Mouse (Mus musculus): ENCODE measurements around the gene Ccdc9b.

Gene Ccdc9b

DNA sequence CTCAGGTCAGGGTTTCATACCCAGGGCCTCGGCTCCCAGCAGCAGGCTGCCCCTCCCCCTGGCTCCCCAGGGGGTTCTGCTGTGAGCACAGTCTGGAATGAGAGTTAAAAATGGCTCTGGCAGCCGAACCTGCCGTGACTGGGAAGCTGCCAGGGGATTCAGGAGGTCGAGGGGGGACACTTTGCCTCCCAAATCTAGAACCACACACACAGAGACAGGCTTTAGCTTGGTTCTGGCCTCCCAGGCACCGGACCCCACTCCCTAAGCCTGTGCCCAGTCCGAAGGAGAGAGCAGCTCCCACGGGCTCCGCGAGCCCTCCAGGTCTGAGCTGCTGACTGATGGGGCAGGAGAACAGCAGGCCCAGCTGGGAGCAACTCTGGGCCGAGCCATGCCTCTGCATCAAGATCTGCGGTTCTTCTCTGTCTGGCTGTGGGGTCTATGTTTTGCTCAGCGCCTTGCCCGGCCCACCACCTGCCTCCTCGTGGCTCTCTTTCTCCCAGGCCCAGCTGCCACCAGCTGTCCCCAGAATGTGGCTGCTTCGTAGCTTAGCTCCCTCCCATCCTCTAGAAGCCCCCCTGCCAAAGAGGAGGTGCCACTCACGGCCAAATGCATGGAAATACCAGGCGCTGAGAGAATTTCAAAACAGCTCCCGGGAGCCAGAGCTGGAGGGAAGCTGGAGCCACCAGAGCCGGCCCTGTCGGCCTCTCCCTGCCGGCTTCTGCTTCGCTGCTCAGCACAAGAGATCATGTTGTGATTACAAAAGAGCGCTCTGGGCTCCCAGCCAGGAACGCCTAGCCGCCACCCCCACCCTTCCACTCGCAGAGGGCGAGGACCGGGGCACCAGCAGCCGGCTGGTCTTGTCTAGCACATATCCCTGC lies at the start of gene Ccdc9b:
Gene Ccdc9b, minus strand, starts transcription at position 756 of the 878 bp plus-strand sequence.
- DNase-seq (ENCODE audit: inconsistent ontology term) = peak; percentile 94

DNA sequence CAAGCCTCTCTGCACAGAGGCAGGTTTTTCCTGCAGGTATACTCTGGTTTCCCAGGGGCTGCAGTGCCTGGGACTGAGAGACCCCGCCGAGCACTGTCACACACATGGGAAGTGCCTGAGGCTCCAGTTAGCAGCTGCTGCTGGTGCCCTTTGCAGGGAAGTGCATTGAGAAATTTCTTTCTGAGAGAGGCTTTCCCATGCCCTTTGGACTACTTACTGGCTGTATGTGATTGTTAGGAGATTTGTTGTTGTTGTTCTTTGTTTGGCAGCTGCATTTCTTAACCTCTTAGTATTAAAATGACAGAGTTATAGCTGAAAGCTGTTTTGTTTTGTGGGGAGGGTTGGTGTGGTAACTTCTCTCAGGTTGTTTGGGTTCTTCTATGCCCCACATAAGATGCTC lies 48.4 kb upstream of the Ccdc9b start:
- DNase-seq (ENCODE audit: inconsistent ontology term) = no peak

DNA sequence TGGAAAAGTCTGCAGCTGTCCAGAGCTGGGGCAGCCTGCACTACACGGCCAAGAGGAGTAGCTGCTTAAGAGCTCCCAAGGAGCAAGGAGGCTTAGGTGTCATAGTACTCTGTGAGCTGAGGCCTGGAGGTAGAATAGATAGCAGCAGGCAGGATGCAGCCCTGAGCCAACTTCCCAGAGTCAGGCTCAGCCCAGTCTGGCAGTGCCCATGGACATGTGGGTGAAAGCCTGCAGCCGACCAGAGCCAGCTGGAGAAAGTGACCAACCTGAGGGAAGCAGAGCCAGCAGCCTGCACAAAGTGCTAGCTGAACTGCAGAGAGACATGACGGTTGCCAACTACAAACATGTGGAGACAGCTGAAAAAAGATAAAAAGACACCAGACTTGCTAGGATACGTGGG lies 44.4 kb upstream of the Ccdc9b start:
- DNase-seq (ENCODE audit: inconsistent ontology term) = no peak

DNA sequence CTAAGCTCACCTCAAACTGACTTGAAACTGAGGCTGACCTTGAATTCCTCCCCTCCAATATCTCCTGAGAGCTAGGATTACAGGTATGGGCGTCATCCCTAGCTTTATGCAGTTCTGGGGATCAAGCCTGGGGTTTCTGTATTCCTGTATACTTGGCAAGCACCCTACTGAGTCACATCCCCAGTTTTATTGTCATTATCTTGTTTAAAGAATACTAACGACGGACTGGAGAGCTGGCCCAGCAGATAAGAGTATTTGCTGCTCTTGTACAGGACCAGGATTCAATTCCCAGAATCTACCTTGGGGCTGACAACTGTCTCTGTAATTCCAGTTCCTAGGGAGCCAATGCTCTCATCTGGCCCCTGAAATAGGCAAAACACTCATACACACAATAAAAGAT lies 43.3 kb upstream of the Ccdc9b start:
- no peak for DNase-seq (ENCODE audit: inconsistent ontology term)

DNA sequence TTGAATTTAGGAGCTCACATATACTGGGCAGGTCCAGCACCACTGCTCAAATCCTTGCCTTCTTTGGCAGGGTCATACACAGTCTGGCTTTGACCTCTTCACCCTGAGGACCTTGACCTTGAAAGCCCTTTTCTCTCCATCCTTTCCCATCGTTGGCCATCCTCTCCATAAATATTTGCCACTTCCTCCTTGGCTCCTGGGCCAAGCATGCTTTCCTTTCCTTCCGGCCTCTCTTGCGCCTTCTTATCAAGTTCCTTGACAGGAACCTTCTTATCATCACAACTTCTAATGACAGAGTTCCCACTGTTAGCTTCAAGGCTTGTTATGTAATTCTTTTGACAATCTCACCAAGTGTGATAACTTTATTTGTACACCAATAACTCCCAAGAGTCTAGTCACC lies 42.7 kb upstream of the Ccdc9b start:
- DNase-seq (ENCODE audit: inconsistent ontology term) = no peak

DNA sequence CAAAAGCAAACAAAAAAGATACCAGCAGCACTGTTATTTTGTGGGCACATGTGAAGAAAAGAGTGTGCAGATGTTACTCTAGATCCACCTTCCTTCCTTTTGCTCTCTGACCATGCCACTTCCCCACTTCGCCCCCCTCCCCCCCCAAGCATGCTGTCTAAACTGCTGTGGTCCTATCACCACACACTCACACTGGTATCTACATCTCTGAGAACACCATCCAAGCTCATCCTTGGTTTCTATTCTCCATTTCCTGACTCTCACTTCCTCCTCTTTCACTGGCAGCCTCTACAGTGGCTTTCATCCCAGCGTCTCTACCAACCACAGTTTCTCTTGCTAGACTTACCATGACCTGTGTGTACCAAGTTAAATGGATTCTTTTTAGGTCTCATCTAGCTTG lies 42.0 kb upstream of the Ccdc9b start:
- no peak for DNase-seq (ENCODE audit: inconsistent ontology term)

DNA sequence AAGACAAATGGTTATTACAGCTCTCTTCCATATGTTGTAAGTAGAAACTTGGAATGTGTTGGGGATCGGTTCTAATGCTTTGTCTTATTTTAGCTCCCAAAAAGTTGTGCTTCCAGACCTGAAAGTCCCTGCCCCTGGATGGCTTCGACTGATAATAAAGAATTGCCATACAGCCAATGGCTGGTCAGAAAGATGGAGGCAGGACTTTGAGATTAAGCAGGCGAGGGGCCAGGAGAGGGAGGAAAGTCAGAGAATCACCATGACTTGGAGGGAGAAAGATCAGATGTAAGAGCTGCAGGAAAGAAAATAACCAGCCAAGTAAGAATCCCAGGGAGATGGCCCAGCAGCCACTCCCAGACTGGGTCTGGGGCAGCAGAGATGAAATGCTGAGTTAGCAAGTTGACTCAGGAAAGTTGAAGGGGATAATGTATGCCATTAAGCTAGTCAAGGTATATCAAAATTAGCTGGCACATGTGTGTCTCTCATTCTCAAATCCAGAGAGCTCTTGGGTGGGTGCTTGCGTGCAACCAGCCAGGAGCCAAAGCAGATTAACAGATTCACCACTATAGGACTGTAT lies 40.2 kb upstream of the Ccdc9b start:
- DNase-seq (ENCODE audit: inconsistent ontology term) = no peak

DNA sequence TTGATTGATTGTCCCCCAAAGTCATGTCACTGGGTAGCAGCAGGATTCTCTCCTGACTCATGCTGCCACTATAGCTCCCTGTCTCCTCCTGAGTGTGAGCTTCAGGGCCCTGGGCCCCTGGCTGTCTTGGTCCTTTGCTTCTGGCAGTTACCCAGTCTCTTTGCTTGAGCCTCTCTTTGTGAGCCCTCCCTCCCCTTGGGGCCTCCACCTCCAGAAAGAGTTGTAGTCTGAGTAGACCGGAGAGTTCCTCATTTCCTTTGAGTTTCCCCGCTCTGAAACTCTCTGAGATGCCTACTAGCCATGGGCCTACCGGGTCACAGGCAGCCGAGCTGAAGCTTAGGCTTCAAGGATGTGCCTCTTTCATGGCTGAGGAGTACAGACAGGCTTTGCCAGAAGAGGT lies 31.2 kb upstream of the Ccdc9b start:
- no peak for DNase-seq (ENCODE audit: inconsistent ontology term)

DNA sequence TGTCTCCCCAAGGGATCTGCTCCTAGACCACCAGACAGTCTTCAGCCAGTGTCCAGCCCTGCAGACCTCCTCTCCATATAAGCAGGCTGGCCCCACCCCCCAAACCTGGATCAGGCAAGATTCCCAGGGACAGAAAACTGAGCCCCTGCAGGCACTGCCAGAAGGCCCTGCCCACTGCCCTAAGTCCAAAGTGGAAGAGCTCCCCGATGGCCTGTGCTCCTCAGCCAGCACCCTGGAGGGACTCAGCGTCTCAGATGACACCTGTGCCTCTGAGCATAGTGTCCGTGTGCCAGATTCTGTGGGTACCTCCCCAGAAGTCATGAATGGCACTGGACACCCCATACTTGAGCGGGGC lies 29.8 kb upstream of the Ccdc9b start:
- DNase-seq (ENCODE audit: inconsistent ontology term) = no peak

DNA sequence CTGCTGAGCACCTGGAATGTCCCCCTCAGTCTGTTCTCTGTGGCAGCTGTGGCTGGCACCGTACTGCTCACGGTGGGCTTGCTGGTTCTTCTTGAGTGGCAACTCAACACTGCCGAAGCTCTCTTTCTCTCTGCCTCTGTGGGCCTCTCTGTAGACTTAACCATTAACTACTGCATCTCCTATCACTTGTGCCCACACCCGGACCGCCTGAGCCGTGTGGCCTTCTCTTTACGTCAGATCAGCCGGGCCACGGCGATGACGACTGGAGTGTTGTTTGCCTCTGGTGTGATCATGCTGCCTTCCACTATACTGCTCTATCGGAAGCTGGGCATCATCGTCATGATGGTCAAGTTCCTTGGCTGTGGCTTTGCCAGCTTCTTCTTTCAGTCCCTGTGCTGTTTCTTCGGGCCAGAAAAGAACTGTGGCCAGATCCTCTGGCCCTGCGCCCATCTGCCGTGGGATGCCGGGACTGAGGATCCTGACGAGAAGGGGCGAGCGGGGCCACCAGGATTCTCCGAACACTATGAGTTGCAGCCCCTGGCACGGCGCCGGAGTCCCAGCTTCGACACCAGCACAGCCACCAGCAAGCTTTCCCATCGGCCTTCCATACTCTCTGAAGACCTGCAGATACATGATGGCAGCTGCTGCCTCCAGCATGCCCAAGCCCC lies 29.3 kb upstream of the Ccdc9b start:
- DNase-seq (ENCODE audit: inconsistent ontology term) = no peak

DNA sequence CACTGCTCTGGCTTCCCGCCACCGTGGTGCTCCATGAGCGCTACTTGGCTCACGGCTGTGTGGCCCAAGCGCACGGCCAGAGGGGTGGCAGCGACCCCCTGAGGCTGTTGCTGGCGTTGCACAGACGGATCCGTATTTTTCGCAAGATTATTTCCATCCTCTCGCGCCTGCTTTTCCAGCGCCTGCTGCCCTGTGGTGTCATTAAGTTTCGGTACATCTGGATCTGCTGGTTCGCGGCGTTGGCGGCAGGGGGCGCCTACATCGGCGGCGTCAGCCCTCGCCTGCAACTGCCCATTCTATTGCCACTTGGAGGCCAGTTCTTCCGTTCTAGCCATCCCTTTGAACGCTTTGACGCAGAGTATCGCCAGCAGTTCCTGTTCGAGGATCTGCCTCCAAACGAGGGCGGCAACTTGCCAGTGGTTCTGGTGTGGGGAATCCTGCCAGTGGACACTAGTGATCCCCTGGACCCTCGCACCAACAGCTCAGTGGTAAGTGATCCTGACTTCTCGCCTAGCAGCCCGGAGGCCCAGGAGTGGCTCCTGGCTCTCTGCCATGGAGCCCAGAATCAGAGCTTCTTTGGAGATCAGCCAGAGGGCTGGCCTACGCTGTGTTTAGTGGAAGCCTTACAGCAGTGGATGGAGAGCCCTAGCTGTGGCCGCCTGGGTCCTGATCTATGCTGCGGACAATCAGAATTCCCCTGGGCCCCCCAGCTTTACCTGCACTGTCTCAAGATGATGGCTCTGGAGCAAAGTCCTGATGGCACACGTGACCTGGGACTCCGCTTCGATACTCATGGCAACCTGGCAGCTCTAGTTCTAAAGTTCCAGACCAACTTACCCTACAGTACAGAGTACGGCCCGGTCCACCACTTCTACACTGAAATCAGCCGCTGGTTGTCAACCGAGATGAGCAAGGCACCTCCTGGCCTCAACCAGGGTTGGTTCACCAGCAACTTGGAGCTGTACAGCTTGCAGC lies 28.4 kb upstream of the Ccdc9b start:
- peak; percentile 69 for DNase-seq (ENCODE audit: inconsistent ontology term)

DNA sequence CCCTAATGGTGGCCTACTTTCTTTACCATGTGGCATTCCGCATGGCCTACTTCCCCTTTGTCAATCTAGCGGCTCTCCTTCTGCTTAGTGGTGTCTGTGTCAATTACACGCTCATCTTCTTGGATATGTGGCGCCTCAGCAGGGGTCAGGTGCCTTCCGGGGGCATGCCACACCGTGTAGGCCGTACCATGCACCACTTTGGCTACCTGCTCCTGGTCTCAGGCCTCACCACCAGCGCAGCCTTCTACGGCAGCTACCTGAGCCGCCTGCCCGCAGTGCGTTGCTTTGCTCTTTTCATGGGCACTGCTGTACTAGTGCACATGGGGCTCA lies 27.7 kb upstream of the Ccdc9b start:
- no peak for DNase-seq (ENCODE audit: inconsistent ontology term)

DNA sequence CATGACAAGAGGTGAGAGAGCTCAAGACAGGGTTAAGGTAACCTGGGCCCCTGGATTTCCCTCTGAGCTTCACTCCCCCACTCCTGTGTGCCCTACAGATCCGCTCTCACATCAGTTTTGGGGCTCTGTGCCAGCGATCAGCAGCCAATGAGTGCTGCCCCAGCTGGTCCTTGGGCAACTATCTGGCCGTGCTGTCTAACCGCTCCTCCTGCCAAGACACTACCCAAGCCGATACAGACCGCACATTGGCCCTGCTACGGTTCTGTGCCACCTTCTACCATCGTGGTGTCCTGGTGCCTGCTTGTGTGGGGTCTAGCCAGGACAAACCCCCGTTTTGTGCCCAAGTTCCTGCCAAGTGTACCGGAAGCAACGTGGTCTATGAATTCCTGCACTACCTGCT lies 27.0 kb upstream of the Ccdc9b start:
- DNase-seq (ENCODE audit: inconsistent ontology term) = no peak

DNA sequence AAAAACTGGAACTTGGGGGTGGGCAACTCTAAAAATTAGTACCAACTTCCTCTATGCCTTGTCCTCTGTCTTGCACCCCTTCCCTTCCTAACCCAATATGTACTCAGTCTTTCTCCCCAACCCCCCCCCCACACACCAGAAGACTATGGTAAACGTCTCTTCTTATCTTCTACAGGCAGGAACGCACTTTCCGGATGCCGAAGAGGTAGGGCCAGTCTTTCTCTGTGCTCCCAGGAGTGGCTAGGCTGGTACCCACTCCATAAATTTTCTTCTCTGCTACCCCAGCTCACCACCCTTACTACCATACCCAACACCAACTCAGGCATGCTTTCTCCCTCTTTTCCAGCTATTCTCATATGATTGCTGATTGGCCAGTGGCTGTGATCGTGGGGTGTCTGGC lies 24.1 kb upstream of the Ccdc9b start:
- no peak for DNase-seq (ENCODE audit: inconsistent ontology term)

DNA sequence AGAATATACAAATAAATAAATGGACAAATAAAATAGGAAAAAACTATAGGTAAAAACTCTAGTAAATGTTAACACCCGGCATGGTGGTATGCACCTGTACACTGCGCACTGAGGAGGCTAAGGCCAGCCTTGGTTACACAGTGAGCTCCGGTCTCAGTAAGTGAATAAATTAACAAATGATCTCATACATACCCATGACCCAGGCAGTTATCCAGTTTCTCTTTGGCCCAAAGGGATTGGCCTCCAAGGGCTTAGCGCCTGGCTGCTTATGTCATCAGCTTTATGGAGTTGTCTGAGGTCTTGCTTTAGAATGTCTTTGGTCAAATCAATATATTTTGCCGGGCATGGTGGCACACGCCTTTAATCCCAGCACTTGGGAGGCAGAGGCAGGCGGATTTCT lies 21.2 kb upstream of the Ccdc9b start:
- DNase-seq (ENCODE audit: inconsistent ontology term) = no peak

DNA sequence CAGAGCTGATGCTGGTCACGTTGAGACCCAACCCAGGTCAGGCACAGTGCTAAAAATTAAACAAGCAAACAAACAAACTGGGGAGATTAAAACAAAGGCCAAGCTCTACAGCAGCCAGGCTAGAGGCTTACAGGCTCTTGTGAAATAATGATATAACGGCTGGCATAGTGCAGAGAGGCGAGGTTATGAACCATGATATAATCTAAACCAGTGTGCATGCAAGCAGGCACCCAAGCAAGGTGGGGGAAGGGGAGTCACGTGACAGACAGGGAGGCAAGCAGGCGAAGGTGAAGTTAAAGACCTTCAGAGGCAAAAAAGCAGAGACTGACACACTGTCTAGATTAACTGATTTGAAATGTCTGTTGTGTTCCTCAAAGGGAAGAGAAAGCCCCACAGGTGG lies 20.6 kb upstream of the Ccdc9b start:
- no peak for DNase-seq (ENCODE audit: inconsistent ontology term)

DNA sequence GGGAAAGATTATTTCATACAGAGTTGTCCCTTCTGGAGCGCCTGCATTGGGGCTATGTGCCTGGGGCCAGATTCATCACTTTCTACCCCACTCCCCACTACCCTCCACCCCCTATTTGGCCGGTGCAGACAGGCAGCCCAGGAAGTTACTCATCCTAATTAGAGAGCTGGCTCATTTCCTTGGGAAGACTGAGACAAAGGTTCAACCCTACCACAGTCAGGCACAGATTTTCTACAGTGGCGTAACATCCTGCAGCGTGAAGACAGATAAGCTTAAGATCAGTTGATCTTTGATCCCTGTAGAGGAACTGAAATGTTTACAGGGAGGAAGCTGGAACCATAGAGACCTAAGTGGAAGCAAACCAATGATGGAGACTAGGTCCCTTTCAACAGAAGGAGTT lies 19.8 kb upstream of the Ccdc9b start:
- peak; percentile 50 for DNase-seq (ENCODE audit: inconsistent ontology term)

DNA sequence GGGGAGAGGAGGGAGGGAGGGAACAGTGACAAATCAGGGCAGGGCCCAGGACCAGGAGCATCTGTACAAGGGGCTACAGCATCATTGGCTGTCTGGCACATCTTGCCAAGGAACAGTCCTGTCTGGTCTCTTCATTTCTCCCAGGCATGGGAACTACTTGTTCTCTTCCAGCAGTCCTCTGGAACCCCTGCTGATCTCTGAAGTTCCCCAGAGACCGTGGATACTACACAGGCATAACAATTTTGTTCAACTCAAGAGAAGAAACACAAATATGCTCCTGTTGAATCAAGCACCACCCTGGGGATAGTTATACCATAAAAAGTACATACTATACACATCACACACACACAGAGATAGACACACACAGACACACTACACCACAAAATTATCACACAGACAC lies 18.7 kb upstream of the Ccdc9b start:
- DNase-seq (ENCODE audit: inconsistent ontology term) = no peak

DNA sequence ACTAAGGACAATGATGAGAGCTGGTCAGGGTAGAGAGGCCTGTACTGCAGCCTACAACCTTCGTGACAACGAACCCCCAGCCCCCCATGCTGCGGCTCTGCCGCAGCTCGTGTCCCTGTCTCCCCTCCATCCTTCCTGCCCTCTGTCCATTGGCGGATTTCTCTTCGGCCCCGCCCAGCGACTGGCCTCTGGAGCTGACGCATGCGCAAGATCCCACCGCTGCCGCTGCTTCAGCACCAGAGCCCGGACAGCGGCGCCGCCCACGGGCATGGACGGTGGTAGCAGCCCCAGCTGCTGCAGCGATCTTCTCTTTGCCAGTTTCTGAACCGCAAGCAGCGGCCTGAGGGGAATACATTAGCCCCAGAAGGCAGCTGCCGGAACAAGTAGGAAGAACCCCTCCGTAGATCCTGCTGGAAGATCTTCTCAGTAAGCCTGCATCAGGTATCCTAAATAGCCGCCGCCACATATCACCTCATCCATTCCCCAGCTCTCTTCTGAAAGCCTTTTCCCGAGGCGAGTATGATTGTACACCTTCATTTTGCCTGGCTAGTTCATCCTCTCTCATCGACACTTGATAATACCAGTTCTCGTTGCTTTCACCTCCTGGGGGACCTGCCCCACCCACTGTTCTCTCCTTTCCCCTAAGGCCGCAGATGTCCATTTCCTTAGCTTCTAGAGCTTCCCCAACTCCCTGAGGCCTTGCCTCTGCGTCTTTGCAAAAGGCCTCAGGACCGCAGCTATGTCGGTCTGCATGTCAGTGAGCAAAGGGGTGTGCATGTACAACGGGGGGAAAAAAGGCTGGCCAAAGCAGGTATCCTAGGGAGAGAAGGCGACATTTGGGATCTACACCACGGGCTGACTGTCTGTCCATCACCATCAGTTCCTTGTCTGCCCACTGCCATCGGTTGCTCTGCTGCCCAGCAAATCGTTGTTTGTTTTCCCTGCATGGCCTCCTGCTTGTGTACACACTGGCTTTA lies 17.3 kb upstream of the Ccdc9b start, which contains the start of gene Disp2:
Gene Disp2, plus strand, starts transcription at position 216 of the 977 bp plus-strand sequence.
- DNase-seq (ENCODE audit: inconsistent ontology term) = peak; percentile 95

DNA sequence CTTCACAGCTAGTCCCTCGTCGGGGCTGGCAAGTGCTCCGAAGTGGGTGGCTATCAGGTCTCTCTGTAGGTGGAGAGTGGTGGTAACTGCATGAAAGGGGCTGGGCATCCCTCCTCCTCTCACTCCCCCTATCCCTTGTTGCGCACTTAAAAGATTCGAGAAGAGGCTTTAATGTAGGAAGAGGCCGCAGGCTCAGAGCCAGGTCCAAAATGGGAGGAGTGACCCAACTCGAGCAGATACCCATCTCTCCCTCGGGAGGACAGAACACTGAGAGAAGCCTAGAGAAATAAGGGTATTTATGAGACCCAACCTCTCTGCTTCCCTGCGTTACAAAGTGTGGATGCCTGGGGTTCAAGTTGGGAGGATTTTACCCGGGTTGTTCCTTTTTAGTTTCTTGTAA lies 16.6 kb upstream of the Ccdc9b start:
- DNase-seq (ENCODE audit: inconsistent ontology term) = no peak

DNA sequence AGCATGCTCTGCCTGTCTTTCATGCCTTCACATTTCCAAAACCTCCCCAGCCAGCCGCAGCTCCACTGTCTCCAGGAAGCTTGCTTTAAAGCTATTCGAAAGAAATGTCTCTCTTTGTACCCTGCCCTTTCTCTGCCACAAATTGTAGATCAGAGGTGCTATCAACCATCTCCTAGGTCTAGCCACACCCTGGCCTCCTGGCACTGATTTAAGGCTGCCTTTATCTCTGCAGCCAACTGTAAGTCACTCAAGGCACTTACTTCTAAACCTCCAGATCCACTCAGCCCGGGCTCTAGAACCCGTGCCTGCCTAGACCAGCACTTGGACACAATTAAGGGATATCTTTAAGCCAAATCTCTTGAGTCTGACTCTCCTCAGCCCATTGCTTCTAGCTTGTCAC lies 16.0 kb upstream of the Ccdc9b start:
- DNase-seq (ENCODE audit: inconsistent ontology term) = no peak
